Mouse (Mus musculus) urinary bladder, postnatal 4 days (tissue): ENCODE results near the gene Nup160.

Experiments
- DNase-seq, 2 experiments: peaks; one replicate each; pipeline ENCODE4 v3.0.0; 2021 to 2022; ENCODE audit warnings: low spot score in 2 of 2

The Nup160 gene

DNA sequence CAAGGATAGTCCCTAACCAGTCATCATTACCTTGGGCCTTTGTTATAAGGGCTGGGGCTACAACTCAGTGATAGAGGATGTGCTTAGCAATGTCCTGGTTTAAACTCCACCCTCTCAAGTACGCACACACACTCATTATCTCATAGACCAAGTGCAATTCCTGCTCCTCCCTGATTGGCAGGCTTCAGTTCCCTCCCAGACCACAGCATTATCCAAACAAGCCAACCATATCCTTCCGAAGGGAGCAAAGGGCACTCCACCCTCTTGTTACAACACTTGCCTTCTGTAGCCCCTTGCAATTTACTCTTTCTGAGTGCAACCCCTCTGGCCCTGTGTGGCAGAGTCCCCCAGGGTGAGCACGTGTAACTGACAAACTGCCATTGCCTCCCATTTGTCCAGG is 15.6 kb upstream of the Nup160 start:
- no peak for DNase-seq

GRCm38 (mm10) chr2:90666591-90667387 is 10.2 kb upstream of the Nup160 start:
- DNase-seq = no peak

DNA sequence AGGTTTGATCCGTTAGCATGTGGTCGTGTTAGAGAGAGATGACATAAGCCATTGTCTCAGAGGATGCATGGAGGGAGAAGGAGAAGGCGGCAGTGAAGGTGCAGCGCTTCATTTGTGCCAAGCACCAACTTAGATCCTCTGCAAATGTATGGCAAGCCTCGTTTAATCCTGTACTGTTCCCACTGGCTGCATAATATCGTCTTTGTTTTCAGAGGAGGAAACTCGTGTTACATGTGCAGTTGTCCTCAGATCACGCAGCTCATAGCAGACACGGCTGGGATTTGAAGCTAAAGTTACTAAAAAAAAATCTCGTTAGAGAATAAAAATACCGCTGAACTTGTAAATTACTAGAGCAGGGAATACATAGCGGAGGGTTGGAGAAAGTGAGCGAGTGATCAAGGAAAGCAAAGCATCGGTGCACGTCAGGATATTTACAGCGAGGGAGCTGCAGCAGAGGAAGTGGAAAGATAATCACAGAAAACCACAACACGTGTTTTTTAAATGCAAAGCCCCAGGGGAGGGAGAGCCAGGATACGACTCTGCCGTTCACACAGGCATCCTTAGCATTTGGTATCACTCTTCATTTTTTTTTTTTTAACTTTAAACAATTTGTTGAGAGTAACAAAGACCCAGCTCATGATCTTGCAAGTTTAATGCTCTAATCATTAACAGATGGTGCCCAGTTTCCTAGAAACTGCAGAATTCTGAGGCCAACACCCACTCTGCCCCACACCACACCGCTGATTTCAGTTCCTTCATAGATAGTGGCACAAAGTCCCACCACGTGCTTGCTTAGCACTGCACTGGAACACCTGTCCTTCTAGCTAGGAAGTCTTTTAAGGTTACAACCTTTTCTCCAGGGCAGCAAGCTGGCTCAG is 9.4 kb upstream of the Nup160 start:
- DNase-seq = no peak

- DNase-seq = no peak
Measured at GRCm38 (mm10) chr2:90670343-90670742, 6.7 kb upstream of the Nup160 start.

GRCm38 (mm10) chr2:90673339-90673738 is 3.7 kb upstream of the Nup160 start:
- DNase-seq = no peak

DNA sequence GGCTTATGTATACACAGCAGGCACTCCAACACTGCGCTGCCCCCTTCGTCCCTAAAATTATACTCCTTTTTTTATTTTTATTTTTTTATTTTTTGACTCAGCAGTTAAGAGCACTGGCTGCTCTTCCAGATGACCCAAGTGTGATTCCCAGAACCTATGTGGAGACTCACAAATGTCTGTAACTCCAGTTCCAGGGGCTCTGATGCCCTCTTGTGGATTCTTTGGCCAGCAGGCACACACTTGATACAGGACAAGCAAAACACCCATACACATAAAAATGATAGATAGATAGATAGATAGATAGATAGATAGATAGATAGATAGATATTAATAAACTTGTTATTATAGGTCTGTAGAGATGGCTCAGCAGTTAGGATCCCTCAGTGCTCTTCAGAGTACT is 2.5 kb upstream of the Nup160 start:
- DNase-seq = no peak

DNA sequence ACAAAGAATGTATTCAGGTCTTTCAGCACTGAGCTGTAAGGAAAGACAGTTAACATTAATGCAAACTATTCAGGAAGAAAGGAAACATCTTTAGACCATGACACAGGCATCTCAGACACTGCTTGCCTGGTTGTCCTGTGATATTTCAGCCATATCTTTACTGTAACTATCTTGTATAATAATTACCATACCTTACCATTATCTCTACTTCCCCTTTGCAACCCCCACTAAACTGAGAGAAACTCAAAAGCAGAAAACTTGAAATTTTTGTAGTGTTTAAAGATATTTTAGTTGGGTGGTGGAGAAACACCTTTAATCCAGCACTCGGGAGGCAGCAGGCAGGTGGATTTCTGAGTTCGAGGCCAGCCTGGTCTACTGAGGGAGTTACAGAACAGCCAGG is 1.5 kb upstream of the Nup160 start:
- DNase-seq = no peak

GRCm38 (mm10) chr2:90678256-90679060 is 1.4 kb downstream of the Nup160 start:
- DNase-seq = no peak

GRCm38 (mm10) chr2:90679061-90679810 is 2.2 kb downstream of the Nup160 start:
- peak; percentile 89 to 96 for DNase-seq

DNA sequence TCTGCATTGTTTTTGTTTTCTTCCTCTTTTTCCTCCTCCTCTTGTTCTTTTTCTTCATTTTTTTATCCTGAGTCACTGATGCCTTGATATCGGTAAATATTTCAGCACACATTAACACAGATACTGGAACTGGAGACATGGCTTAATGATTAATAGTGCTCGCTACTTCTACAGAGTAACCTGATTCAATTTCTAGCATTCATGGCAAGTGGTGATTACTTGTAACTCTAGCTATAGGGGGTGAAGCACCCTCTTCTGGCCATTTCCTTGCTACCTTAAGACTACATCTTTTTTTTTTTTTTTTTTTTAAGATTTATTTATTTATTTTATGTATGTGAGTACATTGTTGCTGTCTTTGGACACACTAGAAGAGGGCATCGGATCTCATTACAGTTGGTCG is 23.9 kb downstream of the Nup160 start:
- no peak for DNase-seq

DNA sequence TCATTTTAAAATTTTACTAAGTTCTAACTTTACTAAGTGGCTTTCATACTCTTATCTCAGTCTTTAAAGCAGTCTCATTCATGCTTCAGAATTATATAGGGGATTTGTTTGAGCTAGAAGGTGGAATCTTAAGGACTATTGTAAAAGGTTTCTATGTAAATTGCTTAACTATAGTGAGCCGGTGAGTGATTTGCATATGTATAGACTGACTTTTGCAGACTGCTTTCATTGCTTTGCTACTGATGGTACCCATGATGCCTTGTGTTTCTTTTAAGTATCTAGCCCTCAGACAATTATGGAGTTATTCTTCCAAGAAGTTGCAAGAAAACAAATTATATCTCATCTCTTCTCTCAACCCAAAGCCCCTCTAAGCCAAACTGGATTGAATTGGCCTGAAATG is 31.5 kb downstream of the Nup160 start:
- no peak for DNase-seq

DNA sequence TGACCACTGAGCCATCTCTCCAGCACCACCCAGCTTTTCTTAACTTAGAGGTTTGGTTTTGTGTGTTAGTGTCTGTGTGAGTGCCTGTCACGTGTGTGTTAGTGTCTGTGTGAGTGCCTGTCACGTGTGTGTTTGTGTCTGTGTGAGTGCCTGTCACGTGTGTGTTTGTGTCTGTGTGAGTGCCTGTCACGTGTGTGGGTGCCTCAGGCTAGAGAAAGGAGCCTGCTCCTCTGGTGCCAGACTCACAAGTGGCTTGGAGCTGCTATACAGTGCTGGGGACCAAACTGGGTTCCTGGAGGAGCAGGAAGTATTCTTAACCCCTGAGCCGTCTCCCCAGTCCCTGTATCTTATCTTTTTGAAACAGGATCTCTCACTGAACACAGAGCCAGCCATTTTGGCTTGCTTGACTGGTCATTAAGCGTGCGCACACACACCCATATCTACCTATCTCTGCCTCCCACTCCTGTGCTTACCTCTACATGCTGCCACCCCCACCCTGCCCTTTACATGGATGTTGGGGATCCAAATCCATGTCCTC is 38.6 kb downstream of the Nup160 start:
- DNase-seq = no peak

DNA sequence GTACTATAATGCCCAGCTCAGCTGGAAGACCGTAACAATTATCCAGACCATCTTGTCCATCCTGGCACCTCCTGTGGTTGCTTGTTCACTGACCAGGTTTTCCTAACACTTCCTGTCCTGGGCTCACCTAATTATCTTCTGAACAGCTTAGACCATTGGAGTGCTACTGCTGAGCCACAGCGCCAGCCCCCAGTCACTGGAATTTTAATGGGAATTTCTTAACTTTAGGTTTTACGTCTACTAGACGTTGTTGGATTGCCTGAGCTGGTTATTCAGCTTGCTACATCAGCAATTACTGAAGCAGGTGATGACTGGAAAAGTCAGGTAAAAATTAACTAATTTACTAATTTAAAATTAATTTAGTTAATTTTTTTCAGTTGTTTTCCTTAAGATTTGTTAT is 40.4 kb downstream of the Nup160 start:
- DNase-seq = no peak

- no peak for DNase-seq
Measured at GRCm38 (mm10) chr2:90717948-90718347, 40.9 kb downstream of the Nup160 start.

- no peak for DNase-seq
Measured at GRCm38 (mm10) chr2:90726818-90727217, 49.8 kb downstream of the Nup160 start.

- no peak for DNase-seq
Measured at GRCm38 (mm10) chr2:90735326-90735725, 58.3 kb downstream of the Nup160 start.

DNA sequence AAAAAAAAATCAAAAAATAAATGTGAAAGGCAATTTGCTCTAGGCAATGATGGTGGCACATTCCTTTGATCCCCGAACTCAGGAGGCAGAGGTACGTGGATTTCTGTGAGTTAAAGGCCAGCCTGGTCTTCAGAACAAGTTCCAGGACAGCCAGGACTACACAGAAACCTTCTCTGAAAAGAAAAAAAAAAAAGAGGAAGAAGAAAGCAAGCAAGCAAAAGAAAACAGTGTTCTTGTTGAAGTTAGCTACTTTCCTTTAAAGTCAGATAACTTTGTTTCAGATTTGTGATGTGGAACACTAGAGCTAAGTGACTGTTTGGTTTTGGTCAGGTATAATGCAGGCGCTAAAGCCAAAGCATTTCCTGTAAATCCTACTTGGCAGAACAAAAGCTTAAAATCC is 61.8 kb downstream of the Nup160 start:
- DNase-seq = no peak

DNA sequence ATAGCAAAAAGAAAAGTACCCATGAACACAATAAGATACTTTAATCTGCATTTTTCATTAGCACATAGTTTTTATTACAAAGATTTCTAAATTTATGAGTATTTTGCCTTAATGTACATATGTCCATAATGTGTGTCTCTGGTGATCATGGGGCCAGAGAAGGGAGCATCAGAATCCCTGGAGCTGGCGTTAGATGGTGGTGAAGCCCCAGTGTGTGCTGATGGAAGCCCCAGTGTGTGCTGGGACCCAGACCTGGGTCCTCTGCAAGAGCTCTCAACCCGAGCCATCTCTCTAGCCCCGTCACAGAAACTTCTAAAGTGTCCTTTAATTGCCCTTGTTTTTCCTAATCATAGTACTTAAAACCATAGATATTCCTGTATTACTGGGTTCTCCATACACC is 62.3 kb downstream of the Nup160 start:
- DNase-seq = no peak

DNA sequence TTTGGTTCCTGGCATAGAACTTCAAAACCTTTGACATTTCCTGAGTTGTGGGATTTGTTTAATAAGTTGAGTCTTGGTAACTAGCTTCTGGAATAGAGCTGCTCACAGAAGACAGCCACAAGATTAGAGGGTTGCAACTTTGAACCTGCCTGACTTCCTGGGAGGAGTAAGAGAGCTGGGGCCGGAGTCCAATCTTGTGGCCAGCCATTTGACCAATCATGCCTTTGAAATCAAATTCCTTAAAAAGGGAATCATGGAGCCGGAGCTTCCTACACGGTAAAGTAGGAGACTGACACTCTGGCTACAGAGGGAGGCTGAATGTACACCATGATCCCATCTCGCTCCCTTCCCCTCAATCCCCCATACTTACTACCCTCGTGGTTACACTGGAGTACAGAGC is 62.9 kb downstream of the Nup160 start:
- DNase-seq = no peak

DNA sequence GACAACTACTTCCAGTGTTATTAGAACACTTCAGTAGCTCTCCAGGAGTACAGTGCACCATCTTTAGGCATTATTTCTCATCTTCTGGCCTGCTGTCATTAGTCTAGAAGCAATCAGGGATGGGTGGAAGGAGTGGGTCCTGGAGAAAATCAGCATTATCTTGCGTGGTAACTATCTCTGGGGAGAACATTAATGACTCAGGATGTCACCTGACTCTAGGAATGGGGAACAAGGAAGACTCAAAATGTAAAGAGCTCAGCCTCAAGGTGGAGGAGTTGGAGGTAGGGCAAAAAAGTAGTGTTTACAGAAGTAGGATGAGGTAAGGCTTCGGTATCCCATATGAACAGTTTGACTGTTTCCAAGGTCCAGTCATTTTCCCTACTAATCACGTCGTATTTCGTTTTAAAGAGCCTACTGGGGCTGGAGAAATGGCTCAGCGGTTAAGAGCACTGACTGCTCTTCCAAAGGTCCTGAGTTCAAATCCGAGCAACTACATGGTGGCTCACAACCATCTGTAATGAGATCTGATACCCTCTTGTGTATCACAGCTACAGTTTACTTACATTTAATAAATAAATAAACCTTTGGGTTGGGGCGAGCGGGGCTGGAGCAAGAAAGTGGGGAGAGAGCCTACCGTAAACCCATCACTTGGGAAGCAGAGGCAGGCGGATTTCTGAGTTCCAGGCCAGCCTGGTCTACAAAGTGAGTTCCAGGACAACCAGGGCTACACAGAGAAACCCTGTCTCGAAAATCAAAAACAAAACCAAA is 67.5 kb downstream of the Nup160 start:
- no peak for DNase-seq
